Mouse (Mus musculus) kidney, adult 2 months (tissue): ENCODE data around the gene Tfcp2.

ENCODE experiments used
- CTCF ChIP-seq: fragments of 200-500 bp; conservative IDR thresholded peaks from 2 replicates; pipeline ENCODE4 v1.5.1; 2011; ENCODE audit warnings: low read depth, mild to moderate bottlenecking, control low read depth, low read length, moderate library complexity, mixed read lengths; ENCODE audit not compliant: insufficient read depth, insufficient read length
- POLR2A ChIP-seq: fragments of 200-500 bp; IDR thresholded peaks from one replicate; pipeline ENCODE4 v1.6.1; 2011; ENCODE audit warnings: low read depth, low read length, control low read depth

GRCm38 (mm10) chr15:100508454-100509167 lies 43.2 kb downstream of the Tfcp2 start:
- TF ChIP-seq POLR2A (no peak), CTCF (no peak)
